Mouse (Mus musculus): ENCODE data around the gene Atp2b2. TPM values are rescaled to one million over a fixed set of nuclear protein-coding genes. Genes with fewer than 3 reads are reported as not detected.

The Atp2b2 gene
- polyA plus RNA-seq, 1 experiment, result 0.22 TPM

GRCm38 (mm10) chr6:113904406-113904805 lies 138.0 kb downstream of the Atp2b2 start:
- no peak for DNase-seq (ENCODE audit: low read depth, low spot score)
- 63% methylated on average over 5 of the region's 5 CpGs for WGBS

- DNase-seq (ENCODE audit: low read depth, low spot score), result no peak
- 88% methylated on average over 4 of the region's 4 CpGs for WGBS
These were observed 146.4 kb downstream of the Atp2b2 start for GRCm38 (mm10) chr6:113896023-113896422.

- 69% methylated on average over 3 of the region's 3 CpGs for WGBS
- DNase-seq (ENCODE audit: low read depth, low spot score), result no peak
These were observed 148.4 kb downstream of the Atp2b2 start for GRCm38 (mm10) chr6:113894008-113894407.

GRCm38 (mm10) chr6:113892091-113892674 lies 150.2 kb downstream of the Atp2b2 start:
- no peak for DNase-seq (ENCODE audit: low read depth, low spot score)
- 46% methylated on average over 13 of the region's 13 CpGs for WGBS

GRCm38 (mm10) chr6:113891225-113891967 lies 151.0 kb downstream of the Atp2b2 start:
- WGBS, result 1% methylated on average over 48 of the region's 49 CpGs
- no peak for DNase-seq (ENCODE audit: low read depth, low spot score)

GRCm38 (mm10) chr6:113890858-113891213 lies 151.6 kb downstream of the Atp2b2 start:
- 3% methylated on average over 10 of the region's 10 CpGs for WGBS
- DNase-seq (ENCODE audit: low read depth, low spot score), result no peak

- WGBS, result 24% methylated on average over 16 of the region's 16 CpGs
- DNase-seq (ENCODE audit: low read depth, low spot score), result no peak
These were observed 152.2 kb downstream of the Atp2b2 start for GRCm38 (mm10) chr6:113890023-113890857.

- DNase-seq (ENCODE audit: low read depth, low spot score), result no peak
- WGBS, result 54% methylated on average over 3 of the region's 3 CpGs
These were observed 153.2 kb downstream of the Atp2b2 start for GRCm38 (mm10) chr6:113889180-113889579.

- no peak for DNase-seq (ENCODE audit: low read depth, low spot score)
These were observed 155.5 kb downstream of the Atp2b2 start for GRCm38 (mm10) chr6:113886886-113887285.

GRCm38 (mm10) chr6:113884806-113885205 lies 157.6 kb downstream of the Atp2b2 start:
- 65% methylated on average over 4 of the region's 4 CpGs for WGBS
- DNase-seq (ENCODE audit: low read depth, low spot score), result no peak

GRCm38 (mm10) chr6:113883225-113883624 lies 159.2 kb downstream of the Atp2b2 start:
- no peak for DNase-seq (ENCODE audit: low read depth, low spot score)
- WGBS, result 60% methylated on average over 9 of the region's 9 CpGs

GRCm38 (mm10) chr6:113882396-113882795 lies 160.0 kb downstream of the Atp2b2 start:
- no peak for DNase-seq (ENCODE audit: low read depth, low spot score)
- 73% methylated on average over 7 of the region's 7 CpGs for WGBS

GRCm38 (mm10) chr6:113881561-113882243 lies 160.7 kb downstream of the Atp2b2 start:
- WGBS, result 47% methylated on average over 10 of the region's 10 CpGs
- no peak for DNase-seq (ENCODE audit: low read depth, low spot score)

GRCm38 (mm10) chr6:113879366-113879765 lies 163.0 kb downstream of the Atp2b2 start:
- WGBS, result 53% methylated on average over 3 of the region's 3 CpGs
- DNase-seq (ENCODE audit: low read depth, low spot score), result no peak

- 77% methylated on average over 8 of the region's 8 CpGs for WGBS
- no peak for DNase-seq (ENCODE audit: low read depth, low spot score)
These were observed 163.8 kb downstream of the Atp2b2 start for GRCm38 (mm10) chr6:113878510-113879128.

GRCm38 (mm10) chr6:113876585-113876984 lies 165.8 kb downstream of the Atp2b2 start:
- 74% methylated on average over 3 of the region's 3 CpGs for WGBS
- DNase-seq (ENCODE audit: low read depth, low spot score), result no peak

- DNase-seq (ENCODE audit: low read depth, low spot score), result no peak
- WGBS, result 51% methylated on average over 2 of the region's 2 CpGs
These were observed 167.2 kb downstream of the Atp2b2 start for GRCm38 (mm10) chr6:113875201-113875600.

GRCm38 (mm10) chr6:113872654-113873053 lies 169.8 kb downstream of the Atp2b2 start:
- no peak for DNase-seq (ENCODE audit: low read depth, low spot score)
- 71% methylated on average over 7 of the region's 7 CpGs for WGBS

- 65% methylated on average over 9 of the region's 9 CpGs for WGBS
- no peak for DNase-seq (ENCODE audit: low read depth, low spot score)
These were observed 171.6 kb downstream of the Atp2b2 start for GRCm38 (mm10) chr6:113870775-113871174.

- no peak for DNase-seq (ENCODE audit: low read depth, low spot score)
- WGBS, result 53% methylated on average over 6 of the region's 6 CpGs
These were observed 173.9 kb downstream of the Atp2b2 start for GRCm38 (mm10) chr6:113868552-113868951.

Data from large intestine, adult 2 months (tissue).